1 mouse cellular context compared by ENCODE assay signal in the genomic region with DNA sequence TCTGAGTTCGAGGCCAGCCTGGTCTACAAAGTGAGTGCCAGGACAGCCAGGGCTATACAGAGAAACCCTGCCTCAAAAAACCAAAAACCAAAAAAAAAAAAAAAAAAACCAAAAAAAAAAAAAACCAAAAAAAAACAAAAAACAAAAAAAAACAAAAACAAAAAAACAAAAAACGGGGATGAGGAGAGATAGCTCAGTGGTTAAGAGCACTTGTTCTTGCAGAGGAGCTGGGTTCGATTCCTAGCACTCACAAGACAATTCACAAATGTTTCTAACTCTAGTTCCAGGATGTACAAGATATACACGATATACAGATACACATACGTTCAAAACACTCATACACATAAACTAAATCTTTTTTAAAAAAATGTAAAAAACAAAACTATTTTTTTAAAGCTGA.
TF ChIP-seq lines count a peak whose summit lies in the region.

No protein-coding gene starts in this region.

TF ChIP-seq in CH12.LX, 34 proteins besides CTCF, POLR2A, EP300 and RAD21:
- peak; percentile 70 for TF ChIP-seq ZNF384 (IDR thresholded peaks at IDR 0.05; ENCODE audit: low read depth, low read length)
